Mouse (Mus musculus) heart, postnatal 10 days (tissue): ENCODE measurements at regions not wholly inside any gene's neighbourhood (a gene's known extent, or its start where the extent isn't known, plus 50 kb on each side); places are given as distances from the start of the nearest gene placed in this dataset.
A peak's percentile ranks its signal among the peaks of the same experiment; 100 is the strongest.

Experiments
- DNase-seq, 2 experiments: peaks; one replicate each; pipeline ENCODE4 v3.0.0; 2021
- intact Hi-C: fragments of 180-260 bp; cut with DNase I; formaldehyde crosslinking; loops from one replicate; pipeline ENCODE4 v1.15.1; 2025

GRCm38 (mm10) chr5:107035376-107035775 lies 71.3 kb downstream of the Cdc7 start:
- DNase-seq = no peak
- intact Hi-C loops = no loop called here

GRCm38 (mm10) chr5:107035782-107036181 lies 71.7 kb downstream of the Cdc7 start:
- intact Hi-C loops = no loop called here
- no peak for DNase-seq

- intact Hi-C loops = no loop called here
Measured at GRCm38 (mm10) chr5:107036475-107036874, 72.4 kb downstream of the Cdc7 start.

GRCm38 (mm10) chr5:107037087-107037486 lies 73.0 kb downstream of the Cdc7 start:
- intact Hi-C loops = no loop called here

More at GRCm38 (mm10) chr5:107036475-107036874, 72.4 kb downstream of the Cdc7 start:
- no peak for DNase-seq

GRCm38 (mm10) chr5:107039340-107039739 lies 75.2 kb downstream of the Cdc7 start:
- no peak for DNase-seq
- intact Hi-C loops = no loop called here

More at GRCm38 (mm10) chr5:107037087-107037486, 73.0 kb downstream of the Cdc7 start:
- no peak for DNase-seq

- no peak for DNase-seq
- intact Hi-C loops = no loop called here
Measured at GRCm38 (mm10) chr5:107039956-107040355, 75.8 kb downstream of the Cdc7 start.

GRCm38 (mm10) chr5:107040489-107040888 lies 76.4 kb downstream of the Cdc7 start:
- DNase-seq = no peak
- intact Hi-C loops = no loop called here

GRCm38 (mm10) chr5:107045163-107045562 lies 81.0 kb downstream of the Cdc7 start:
- intact Hi-C loops = no loop called here
- no peak for DNase-seq

GRCm38 (mm10) chr5:107046501-107046931 lies 82.4 kb downstream of the Cdc7 start:
- peak; percentile 43 to 45 for DNase-seq
- intact Hi-C loops = no loop called here

- intact Hi-C loops = no loop called here
Measured at GRCm38 (mm10) chr5:107048607-107049006, 84.5 kb downstream of the Cdc7 start.

GRCm38 (mm10) chr5:107050076-107050475 lies 86.0 kb downstream of the Cdc7 start:
- DNase-seq = no peak
- intact Hi-C loops = no loop called here

More at GRCm38 (mm10) chr5:107048607-107049006, 84.5 kb downstream of the Cdc7 start:
- DNase-seq = peak; percentile 44 to 55

GRCm38 (mm10) chr5:107051868-107052267 lies 87.7 kb downstream of the Cdc7 start:
- DNase-seq = no peak
- intact Hi-C loops = no loop called here

GRCm38 (mm10) chr5:107054900-107055452 lies 90.9 kb downstream of the Cdc7 start:
- intact Hi-C loops = no loop called here
- DNase-seq = no peak

- intact Hi-C loops = no loop called here
- DNase-seq = no peak
Measured at GRCm38 (mm10) chr5:107055455-107055854, 91.3 kb downstream of the Cdc7 start.
